Mouse (Mus musculus) cerebellum, adult (tissue): ENCODE measurements around the gene Perm1.
A peak's percentile ranks its signal among the peaks of the same experiment; 100 is the strongest.

Experiments
- ATAC-seq: cut with Nextera tagmentation; 2 replicates; pipeline ENCODE4 v1.9.2; 2017; ENCODE audit warnings: mild to moderate bottlenecking, moderate library complexity, mixed read lengths; ENCODE audit not compliant: insufficient number of reproducible peaks, low FRiP score, low TSS enrichment

The Perm1 gene

DNA sequence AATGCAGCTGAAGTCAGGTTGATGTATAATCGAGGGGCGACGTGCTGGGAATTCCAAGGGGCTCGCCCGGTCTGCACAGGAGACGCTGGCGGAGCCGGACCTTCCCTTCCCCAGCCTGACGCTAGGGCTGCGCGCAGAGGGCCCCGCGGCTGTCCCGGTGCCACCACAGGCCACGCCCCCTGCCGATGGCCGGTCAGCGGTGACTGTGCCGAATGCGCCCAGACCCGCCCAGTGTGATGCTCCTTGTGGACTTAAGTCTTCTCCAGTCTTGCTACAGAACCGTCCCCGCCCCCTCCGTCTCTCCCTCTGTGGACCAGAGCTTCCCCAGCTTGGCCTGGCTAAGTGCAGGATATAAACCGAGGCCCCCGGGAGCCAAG, 17.9 kb upstream of the Perm1 start:
- peak; percentile 71 for ATAC-seq

DNA sequence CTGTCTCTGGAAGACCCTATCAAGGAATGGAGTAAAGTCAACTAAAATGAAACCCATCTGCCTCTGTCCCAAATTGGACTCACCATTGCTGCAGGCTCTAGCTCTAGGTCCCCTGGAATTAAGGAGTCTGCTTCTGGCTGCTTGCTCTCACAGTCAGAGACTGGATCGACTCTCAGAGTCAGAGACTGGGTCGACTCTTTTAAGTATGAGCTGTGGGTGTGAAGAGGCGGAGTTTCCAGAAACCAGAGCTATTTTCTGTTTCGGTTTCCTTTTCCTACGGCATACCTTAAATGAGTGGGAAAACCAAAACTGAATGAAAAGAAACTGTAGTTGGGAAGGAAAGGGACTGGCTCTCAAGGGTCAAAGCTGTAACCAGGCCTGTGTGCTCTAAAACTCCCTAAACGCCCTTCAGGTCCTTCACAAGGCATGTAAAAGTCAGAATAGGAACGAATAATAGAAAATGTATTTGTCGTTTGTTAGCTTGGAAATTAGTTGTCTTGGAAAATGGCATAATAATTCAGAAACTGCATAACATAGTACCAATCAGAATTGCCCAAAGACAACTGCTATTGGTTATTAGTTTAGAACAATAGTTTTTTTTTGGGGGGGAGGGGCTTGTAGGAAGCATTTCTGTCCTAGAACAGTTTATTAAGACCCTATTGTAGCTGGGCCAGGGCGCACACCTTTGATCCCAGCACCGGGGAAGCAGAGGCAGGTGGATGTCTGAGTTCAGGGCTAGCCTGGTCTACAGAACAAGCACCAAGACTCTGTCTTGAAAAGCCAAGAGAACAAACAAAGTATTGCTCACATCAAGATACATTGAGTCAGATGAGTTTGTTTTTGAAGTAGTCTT, 14.8 kb upstream of the Perm1 start, which contains the start of gene Isg15:
Gene Isg15 (minus strand): TSS at position 196 of the 853 bp plus-strand sequence.
- ATAC-seq: no peak

DNA sequence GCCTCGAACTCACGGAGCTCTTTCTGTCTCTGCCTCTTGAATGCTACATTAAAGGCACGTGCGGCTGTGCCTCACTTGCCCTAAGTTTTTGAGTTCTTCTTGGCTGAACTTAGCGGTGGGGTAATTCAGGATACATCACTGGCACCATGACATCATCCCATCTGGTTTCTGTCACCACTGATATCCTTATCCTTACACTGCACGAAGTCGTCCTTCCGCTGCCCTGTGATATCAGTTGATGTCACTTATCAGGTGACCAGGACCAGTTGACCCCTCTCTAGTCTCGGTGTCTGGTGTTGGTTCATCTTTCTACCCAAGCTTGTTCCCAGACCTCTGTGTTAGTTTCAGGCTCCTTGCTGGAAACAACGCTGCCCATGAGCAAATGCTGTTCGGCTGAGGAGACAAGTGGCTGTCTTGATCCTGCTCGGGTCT, 13.2 kb upstream of the Perm1 start:
- ATAC-seq: no peak

DNA sequence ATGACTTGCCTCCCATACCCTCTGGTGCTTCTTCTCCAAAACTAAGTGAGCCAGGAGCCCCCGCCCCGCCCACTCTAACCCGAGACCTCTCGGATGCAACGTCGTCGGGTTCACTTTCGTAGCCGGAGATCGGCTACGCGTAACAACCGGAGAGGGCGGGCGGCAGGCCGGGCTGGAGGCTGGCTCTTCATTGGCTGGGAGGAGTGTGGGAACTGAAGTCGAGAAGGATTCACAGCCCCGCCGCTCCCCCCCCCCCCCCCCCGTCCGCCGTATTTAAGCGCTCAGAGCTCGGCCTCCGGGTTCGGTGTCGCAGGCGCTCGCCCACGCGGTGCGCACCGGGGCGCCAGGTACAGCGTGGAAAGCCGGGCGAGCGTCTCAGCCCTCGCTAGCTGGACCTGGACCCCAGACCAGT, 12.7 kb upstream of the Perm1 start, which contains the start of gene AW011738:
Gene AW011738 (plus strand): TSS at position 304 of the 412 bp plus-strand sequence.
- ATAC-seq: peak; percentile 91

DNA sequence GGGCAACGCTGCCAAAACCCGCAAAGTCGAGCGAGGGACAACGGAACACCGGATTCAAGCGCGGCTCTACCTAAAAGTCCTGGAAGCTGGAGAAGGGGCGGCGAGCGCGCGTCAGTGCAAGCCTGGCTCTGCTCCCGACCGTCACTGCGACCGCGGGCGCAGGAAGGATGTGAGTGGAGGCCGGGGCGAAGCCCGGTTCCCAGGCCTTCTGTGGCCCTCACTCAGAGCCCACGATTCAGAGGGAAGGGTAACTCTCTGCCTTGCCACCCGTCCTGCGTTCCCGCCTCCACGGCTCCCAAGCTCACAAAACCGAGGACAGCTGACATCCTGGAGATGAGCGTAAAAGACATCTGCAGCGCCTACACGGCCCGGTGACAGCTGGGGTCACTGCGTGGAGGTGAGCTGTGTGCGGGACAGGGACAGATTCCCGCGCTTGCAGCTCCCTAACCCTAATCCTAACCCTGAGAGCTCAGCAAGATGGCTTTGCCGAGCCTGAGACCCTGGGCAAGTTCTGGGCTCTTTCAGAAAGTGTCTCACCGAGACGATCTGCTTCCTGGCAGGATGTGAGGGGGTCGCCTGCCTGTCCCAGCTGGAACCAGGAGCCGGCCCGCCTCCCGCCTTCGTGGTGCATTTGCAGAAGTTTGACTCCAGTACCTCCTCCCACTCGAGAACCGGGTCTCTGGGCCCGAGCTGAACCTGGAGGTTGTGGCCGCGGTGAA, 12.1 kb upstream of the Perm1 start:
- ATAC-seq: 0 out of 2 replicates have a peak, but pooled peaks have one; percentile 17

DNA sequence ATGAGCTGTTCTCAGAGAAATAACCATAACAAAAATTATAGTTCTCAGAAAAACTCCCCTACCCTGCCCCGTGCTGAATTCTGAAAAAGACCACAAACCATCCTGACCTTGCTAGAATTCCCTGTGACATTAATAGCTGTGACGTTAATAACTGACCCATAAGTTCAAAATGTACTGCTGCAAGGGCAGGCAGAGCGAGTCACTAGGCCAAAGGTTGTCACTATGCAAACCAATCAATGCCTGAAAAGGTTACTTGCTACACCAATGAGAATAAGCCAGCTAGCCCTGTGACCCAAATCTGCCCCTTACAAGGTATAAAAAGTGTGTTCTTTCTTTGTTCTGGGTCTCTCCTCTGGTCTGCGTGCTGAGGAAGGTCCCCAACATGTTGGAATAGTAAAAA, 6.8 kb upstream of the Perm1 start:
- ATAC-seq: no peak

DNA sequence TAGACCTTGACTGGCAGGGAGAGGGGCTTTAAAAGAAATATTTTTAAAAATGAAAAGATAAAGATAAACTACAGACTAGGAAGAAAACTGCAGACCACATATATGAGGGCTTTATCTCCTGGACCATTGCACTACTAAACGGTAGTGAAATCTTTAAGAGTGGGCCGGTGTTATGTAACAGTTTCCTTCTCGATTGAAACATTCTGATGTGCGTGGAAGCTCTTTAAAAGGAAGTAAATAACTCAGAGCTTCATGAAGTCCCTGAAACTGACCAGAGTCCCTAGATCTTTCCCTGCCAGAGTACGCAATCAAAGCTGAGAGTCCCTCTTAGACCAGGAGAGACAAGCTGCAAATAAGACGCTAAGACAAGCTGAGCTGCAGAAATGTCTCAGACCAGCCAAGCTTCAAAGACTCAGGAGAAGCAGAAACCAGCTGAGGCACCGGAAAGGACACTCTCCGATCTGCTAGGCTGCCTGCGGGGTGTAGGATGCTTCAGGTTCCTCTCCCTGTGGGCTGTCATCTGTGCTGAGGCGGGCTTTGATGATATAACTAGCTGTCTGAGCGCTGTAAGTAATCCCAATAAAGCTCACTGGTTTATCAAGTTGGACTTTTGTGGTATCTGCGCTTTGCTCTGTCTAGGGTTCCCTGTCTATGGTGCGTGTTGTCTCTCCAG, 5.6 kb upstream of the Perm1 start:
- ATAC-seq: no peak

DNA sequence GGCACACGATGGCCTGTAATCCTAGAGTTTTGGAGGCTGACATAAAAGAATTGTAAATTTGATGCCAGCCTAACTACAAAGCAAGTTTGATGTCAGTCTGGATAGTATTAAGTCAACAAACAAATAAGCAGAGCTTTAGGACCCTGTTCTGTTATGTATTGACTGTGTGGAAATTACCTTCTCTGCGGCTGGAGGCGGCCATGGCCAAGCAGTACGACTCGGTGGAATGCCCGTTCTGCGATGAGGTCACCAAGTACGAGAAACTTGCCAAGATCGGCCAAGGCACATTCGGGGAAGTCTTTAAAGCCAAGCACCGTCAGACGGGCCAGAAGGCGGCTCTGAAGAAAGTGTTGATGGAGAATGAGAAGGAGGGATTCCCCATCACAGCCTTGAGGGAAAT, 2.5 kb upstream of the Perm1 start:
- no peak for ATAC-seq

DNA sequence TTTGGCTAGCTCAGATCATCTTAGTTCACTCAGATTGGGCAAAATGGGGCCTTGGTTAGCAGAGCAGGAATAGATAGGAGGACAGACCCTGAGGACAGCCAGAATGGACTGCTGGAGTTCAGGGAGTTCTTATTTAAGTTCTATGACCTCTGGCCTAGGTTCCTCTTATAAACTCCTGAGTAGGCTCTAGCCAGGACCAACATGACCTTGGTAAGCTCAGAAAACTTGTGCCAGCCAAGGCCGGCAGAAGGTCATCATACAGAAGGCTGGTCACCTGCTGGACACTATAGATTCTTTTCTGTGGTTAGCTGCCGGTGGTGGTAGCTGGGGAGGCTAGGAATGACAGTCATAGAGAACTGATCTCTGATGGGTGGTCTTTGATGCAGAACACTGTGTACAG, 528 bp downstream of the Perm1 start:
- no peak for ATAC-seq

DNA sequence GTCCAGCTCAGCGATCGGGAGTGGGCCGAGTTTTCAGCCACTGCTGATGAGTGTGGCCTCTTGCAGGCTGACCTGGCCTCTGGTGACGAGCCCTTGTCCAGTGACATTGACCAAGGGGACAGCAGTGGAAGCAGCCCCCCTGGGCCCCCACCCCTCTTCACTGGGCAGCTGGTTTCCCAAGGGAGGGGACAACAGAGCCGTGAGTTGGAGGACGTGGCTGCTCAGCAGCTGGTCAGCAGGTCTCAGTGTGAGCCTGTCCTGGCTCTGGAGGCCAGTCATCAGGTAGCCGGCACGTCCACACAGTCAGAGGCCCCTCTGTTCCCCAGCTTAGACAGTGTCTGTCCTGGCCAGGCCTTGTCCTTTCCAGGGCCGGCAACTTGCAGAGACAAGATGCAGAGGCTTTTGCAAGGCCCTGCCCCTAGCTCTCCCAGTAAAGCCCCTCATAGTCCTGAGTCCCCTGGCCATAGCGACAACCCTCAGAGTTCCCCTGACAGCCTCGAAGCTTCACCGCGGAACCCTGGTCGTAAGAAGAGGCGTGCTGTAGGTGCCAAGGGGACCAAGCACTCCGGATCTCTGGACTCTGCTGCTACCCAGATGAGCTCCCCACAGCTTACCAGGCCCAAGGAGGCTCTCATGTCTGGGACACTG, 1.5 kb downstream of the Perm1 start:
- ATAC-seq: no peak

DNA sequence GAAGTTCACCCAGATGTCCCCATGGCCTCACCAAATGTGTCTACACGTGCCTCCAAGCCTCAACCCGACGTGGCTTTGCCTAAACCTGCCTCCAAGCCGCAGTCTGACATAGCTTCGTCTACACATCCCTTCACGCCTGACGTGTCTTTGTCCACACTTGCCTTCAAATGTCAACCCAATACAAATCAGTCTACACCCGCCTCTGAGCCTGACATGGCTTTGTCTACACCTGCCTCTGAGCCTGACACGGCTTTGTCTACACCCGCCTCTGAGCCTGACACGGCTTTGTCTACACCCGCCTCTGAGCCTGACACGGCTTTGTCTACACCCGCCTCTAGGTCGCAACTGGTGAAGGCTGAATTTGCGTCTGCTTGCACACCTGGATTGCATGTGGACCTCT, 2.2 kb downstream of the Perm1 start:
- ATAC-seq: no peak

DNA sequence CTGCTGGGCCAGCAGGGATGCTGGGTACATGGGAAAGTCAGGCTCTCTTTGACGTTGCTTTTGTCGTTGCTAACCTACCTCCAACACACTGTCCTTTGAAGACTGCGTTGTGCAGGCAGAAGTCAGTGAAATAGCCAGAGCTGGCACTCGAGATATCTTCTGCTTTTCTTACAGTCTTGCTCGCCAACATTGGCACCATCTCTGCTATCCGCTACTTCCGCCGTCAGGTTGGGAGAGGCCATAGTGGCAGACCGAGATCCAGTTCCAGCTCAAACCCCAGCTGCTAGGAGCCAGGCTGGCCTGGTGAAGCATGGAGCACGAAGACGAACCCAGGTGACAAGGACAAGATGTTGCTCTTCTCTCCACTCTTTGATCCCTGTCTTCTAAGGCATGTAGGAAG, 4.3 kb downstream of the Perm1 start:
- no peak for ATAC-seq

DNA sequence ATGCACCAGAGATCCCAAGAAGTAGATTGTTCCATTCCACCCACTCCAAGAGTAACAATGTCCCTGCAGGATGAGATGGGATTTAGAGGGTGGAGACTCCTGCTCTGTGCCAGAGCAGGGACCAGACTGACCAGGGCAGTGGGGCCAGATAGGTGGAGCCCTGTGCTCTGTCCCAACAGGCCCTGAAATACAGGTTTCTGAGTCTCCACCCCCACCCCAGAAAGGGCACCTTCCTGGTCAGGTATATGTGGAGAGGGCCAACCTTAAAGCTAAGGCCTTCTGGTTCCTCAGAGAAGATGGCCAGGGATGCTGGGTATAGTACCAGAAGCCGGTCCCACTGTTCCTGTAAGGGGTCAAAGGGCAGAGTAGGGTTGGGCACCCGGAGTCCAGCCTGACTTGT, 8.6 kb downstream of the Perm1 start:
- ATAC-seq: no peak

DNA sequence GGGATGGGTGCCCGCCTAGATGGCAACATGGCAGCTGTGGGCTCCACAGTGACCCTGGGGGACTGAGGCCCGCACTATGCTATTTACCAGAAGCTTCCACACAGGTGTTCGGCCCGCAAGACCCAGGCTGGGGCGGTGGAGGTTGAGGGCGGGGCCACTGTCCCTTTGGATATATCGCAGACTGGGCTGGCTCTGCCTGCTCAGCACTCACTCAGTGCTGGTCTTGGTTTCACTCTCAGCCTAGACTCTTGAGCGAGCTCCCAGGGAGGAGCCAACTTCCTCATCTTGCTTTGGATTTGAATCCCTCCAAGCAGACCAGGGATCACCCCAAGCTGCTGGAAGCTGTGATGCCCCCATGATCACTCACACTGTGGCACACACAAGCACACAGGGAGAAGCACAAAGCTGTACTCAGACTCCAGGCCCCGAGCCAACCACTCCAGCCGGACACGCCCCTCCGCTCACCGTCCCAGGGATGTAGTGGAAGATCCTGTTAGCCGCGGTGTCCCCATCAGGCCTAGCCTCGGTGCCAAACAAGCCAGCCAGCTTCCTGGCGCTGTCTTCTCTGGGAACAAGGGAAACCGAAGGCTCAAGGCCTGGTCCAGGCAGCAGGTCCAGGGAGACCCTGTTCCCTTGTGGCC, 12.2 kb downstream of the Perm1 start:
- no peak for ATAC-seq

DNA sequence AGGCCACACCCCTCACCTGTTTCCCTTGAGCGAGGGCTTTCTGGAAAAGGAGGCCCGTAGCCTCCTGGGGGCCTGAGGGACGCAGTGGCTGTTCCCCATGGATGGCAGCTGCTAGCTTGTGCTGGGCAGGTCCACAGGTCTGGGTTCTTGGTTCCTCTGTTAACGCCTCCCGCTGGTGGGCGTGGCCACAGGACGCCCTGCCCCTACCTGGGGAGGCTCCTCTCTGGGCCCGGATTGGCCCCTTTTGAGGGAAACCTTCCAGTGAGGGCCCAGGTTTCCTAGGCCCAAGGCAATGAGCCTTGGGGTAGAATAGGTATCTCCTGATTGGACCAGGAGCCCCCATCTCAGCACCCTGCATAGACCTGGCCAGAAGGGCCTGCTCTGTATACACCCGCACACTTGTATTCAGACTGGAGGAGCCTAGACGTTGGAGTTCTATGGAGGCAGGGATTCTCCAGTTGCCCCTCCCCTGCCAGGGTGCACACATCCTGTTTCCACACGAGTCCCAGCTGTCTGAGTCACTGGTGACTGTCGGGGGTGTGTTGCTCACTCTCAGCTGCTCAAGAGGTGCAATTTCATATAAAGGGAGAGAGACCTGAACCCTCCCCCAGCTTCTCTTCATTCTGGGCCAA, 12.8 kb downstream of the Perm1 start:
- no peak for ATAC-seq

DNA sequence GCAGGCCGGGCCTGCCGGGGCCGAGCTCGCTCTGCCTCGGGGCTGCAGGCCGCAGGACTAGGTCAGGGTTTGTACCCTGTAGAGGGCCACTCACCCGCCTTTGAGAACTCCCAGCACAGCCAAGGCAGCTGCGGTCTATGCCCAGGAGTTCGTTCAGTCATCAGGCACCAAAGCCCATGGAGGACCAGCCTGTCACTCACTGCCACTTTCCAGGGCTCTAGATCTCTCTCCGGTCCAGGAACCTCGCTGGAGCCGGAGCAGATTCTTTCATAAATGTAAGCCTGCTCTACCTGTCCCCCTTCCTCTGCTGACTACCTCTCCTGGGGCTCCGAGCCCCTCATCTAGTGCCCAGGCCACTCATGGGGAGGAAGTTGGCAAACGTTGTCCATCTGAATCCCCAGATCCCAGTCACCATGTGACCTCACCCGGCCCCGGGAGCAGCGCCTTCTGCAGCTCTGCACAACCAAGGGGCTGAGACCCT, 18.4 kb downstream of the Perm1 start:
- no peak for ATAC-seq

DNA sequence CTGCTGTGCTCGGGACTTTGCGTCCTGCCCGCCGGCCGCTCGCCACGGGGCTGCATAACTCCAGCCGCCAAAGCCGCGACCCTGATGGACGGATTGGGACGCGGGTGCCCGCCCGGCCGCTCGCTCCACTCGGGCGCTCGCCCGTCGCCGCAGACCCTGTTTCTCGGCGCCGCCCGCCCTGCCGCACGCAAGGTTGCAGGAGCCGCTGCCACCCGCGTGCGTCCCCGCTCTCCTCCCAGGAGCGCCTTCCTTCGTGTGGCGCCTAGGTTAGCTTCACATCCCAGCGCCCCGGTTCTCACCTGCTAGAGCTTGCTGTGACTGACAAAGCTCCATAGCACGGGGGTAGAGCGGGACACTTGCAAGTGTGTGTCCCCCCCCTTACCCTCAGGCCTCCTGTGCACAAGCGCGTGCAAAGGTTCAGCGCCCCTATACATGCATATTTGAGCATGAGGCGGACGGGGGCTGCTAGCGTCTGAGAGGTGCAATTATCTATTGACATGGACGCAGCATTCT, 19.1 kb downstream of the Perm1 start, which contains the start of gene Plekhn1:
Gene Plekhn1 (minus strand): TSS at position 157 of the 513 bp plus-strand sequence.
- peak; percentile 52; the same call in 1 of the 2 replicates for ATAC-seq

DNA sequence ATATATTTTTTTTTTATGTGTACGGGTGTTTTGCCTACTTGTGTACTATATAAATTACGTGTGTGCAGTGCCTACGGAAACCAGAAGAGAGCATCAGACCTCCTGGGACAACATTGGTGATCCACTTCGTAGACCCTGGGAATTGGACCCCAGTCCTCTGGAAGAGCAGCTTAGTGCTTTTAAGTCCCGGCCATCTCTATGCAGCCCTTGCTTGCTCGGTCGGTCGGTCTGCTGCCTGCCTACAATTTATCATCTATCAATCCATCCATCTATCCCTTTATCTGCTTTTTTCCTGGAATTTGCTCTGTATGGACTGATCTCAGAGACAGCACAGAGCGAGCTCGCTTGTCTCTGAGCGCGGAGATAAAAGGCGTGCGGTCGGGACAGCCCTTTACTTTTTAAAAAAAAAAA, 19.7 kb downstream of the Perm1 start:
- ATAC-seq: peak; percentile 3; the same call in 1 of the 2 replicates
